Mouse (Mus musculus) neural tube, embryonic 15.5 days (tissue): ENCODE data around the gene Hist1h2bg. TPM values are rescaled to one million over a fixed set of nuclear protein-coding genes. Genes with fewer than 3 reads are reported as not detected.

Source experiments
- ATAC-seq: fragments of 200-750 bp; cut with Nextera tagmentation; 2 replicates; pipeline ENCODE4 v1.8.0; 2017; ENCODE audit warnings: mild to moderate bottlenecking, moderate TSS enrichment, moderate library complexity; ENCODE audit not compliant: low FRiP score
- H3K27ac ChIP-seq: fragments of 300-500 bp; sonication (generic); replicated peaks from 2 replicates; pipeline ENCODE4 v1.5.1; 2015; ENCODE audit warnings: mild to moderate bottlenecking, inconsistent platforms
- H3K27me3 ChIP-seq: fragments of 300-500 bp; sonication (generic); replicated peaks from 2 replicates; pipeline ENCODE4 v1.6.1; 2015; ENCODE audit warnings: inconsistent platforms
- H3K36me3 ChIP-seq: fragments of 300-500 bp; sonication (generic); 2 replicates; pipeline ENCODE4 v1.6.1; 2015; ENCODE audit warnings: inconsistent platforms
- H3K4me1 ChIP-seq: fragments of 300-500 bp; sonication (generic); 2 replicates; pipeline ENCODE4 v1.6.1; 2015; ENCODE audit warnings: inconsistent platforms
- H3K4me2 ChIP-seq: fragments of 300-500 bp; sonication (generic); 2 replicates; pipeline ENCODE4 v1.6.1; 2015; ENCODE audit warnings: inconsistent platforms, mild to moderate bottlenecking, moderate library complexity
- H3K4me3 ChIP-seq: fragments of 300-500 bp; sonication (generic); replicated peaks from 2 replicates; pipeline ENCODE4 v1.5.1; 2015; ENCODE audit warnings: mild to moderate bottlenecking, inconsistent platforms
- H3K9ac ChIP-seq: fragments of 300-500 bp; sonication (generic); replicated peaks from 2 replicates; pipeline ENCODE4 v1.6.1; 2015; ENCODE audit warnings: mild to moderate bottlenecking, inconsistent platforms
- H3K9me3 ChIP-seq: fragments of 300-500 bp; sonication (generic); replicated peaks from 2 replicates; pipeline ENCODE4 v1.6.1; 2016; ENCODE audit warnings: inconsistent platforms
- WGBS: fragments of 180-500 bp; shearing (Covaris S2); methylation state at CpG from one replicate; pipeline ENCODE4 v1.1.7; 2015; ENCODE audit warnings: mixed read lengths; 5-methylcytosine and 5-hydroxymethylcytosine counted together
- polyA plus RNA-seq: library from polyadenylated mRNA; unstranded; fragments of >200 nt; fragmentation: Nextera tagmentation; extraction: Ambion mirVana; gene quantifications from 2 replicates; pipeline ENCODE4 v1.2.1, GENCODE M21; 2015

The Hist1h2bg gene
- polyA plus RNA-seq, 1 experiment from 2014 or later = 2.2 TPM

GRCm38 (mm10) chr13:23592614-23593013, 21.4 kb downstream of the Hist1h2bg start:
- no peaks in the 10 kb centered on the region for H3K4me1 ChIP-seq
- H3K27me3 ChIP-seq = no peaks in the 10 kb centered on the region
- H3K4me3 ChIP-seq = no peak overlapping the region
- no peak for ATAC-seq
- no peak overlapping the region for H3K27ac ChIP-seq
- 92% methylated on average over 7 of the region's 7 CpGs for WGBS
- H3K9ac ChIP-seq = no peak overlapping the region
- no peak overlapping the region for H3K4me2 ChIP-seq
- H3K9me3 ChIP-seq = no peaks in the 10 kb centered on the region
- H3K36me3 ChIP-seq = no peaks in the 10 kb centered on the region

DNA sequence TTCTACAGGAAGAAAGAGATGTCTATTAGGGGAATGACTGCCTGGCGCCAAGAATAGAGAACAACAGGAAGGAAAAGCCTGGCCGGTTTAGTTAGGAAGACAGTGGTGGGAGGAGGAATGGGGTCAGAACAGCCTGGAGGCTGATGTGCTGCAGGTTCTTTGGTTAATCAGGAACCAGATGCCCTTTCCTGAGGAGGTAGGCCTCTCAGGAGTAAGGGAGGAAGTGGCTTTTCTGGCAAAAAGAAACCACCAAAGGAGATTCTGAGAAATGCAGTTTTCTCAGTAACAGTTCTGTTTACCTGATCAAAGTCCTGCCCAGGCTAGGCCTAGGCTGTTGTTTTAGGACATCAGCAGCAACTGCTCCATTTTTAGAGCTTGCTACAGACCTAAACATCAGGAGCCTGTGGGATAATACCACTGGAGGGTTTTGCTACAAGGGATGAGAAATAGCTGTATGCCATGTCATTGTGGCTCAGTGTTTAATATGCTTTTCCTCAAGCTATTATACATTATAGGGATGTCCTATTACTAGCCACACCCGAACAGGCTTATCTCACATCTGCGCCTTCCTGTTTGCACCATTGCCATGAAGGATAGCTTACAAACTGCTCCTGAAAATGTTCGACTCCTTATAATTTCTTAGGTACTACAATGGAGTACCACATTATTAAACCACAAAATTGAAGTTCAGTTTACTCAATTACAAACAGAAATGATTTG, 22.0 kb downstream of the Hist1h2bg start:
- Histone ChIP-seq H3K36me3 (no peaks in the 10 kb centered on the region), H3K27ac (no peak overlapping the region), H3K4me3 (no peak overlapping the region), H3K4me2 (no peak overlapping the region), H3K27me3 (no peaks in the 10 kb centered on the region), H3K9ac (no peak overlapping the region), H3K4me1 (no peaks in the 10 kb centered on the region), H3K9me3 (no peaks in the 10 kb centered on the region)
- no peak for ATAC-seq
- 90% methylated on average over 5 of the region's 5 CpGs for WGBS

GRCm38 (mm10) chr13:23595185-23595584, 24.0 kb downstream of the Hist1h2bg start:
- Histone ChIP-seq H3K36me3 (no peaks in the 10 kb centered on the region), H3K4me1 (no peaks in the 10 kb centered on the region), H3K9me3 (no peaks in the 10 kb centered on the region), H3K9ac (no peak overlapping the region), H3K4me2 (no peak overlapping the region), H3K4me3 (no peak overlapping the region), H3K27ac (no peak overlapping the region), H3K27me3 (no peaks in the 10 kb centered on the region)
- WGBS = 82% methylated on average over 2 of the region's 2 CpGs
- ATAC-seq = no peak

DNA sequence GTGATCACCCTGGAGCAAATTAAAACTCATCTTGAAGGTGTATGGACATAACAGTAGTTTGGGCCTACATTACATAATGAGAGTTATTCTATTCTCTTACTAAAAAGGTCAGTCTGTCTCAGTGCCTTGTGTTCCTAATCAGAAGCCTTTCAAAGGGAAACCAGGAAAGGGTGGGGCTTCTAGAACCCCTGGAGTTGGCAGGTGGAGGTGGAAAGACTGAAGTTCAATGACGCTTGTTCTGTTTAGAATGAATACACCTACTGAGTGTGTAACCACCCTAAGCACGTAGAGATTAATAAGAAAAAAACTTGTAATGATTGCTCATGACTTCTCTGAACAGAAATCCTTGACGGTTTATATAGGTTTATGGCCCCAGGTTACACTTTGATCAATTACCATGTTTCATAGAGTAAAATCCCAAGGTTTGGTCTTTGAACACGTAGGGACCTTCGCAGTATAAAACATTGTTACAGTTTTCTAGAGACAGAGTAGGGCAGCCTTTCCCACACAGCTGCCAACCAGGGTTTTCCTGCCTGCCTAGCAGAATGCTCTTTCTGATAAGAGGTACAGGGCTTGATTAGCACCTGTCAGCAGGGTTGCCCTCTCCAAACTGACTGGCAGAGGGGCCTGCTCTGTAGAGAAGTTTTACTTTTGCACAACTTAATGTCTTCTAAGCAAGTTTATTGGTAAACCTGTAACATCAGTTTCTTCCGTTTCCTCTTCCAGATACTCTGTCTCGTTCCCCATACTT, 24.6 kb downstream of the Hist1h2bg start:
- Histone ChIP-seq H3K27ac (no peak overlapping the region), H3K27me3 (no peaks in the 10 kb centered on the region), H3K4me3 (no peak overlapping the region), H3K36me3 (no peaks in the 10 kb centered on the region), H3K4me2 (no peak overlapping the region), H3K9me3 (no peaks in the 10 kb centered on the region), H3K4me1 (no peaks in the 10 kb centered on the region), H3K9ac (no peak overlapping the region)
- WGBS = 86% methylated on average over 7 of the region's 7 CpGs
- ATAC-seq = no peak

GRCm38 (mm10) chr13:23597957-23598356, 26.8 kb downstream of the Hist1h2bg start:
- 8% methylated on average over 9 of the region's 9 CpGs for WGBS
- ATAC-seq = no peak
- Histone ChIP-seq H3K4me3 (no peak overlapping the region), H3K4me1 (no peaks in the 10 kb centered on the region), H3K4me2 (no peak overlapping the region), H3K9ac (no peak overlapping the region), H3K27me3 (no peaks in the 10 kb centered on the region), H3K9me3 (no peaks in the 10 kb centered on the region), H3K27ac (no peak overlapping the region), H3K36me3 (no peaks in the 10 kb centered on the region)

GRCm38 (mm10) chr13:23603182-23603699, 32.0 kb downstream of the Hist1h2bg start:
- Histone ChIP-seq H3K4me2 (no peak overlapping the region), H3K27me3 (no peaks in the 10 kb centered on the region)
- WGBS = 87% methylated on average over 7 of the region's 7 CpGs

GRCm38 (mm10) chr13:23604452-23604851, 33.3 kb downstream of the Hist1h2bg start:
- Histone ChIP-seq H3K4me1 (no peaks in the 10 kb centered on the region), H3K27me3 (no peaks in the 10 kb centered on the region), H3K27ac (no peak overlapping the region), H3K9ac (no peak overlapping the region), H3K9me3 (no peaks in the 10 kb centered on the region), H3K4me3 (no peak overlapping the region), H3K36me3 (no peaks in the 10 kb centered on the region), H3K4me2 (no peak overlapping the region)
- 78% methylated on average over 3 of the region's 3 CpGs for whole genome bisulfite sequencing
- ATAC-seq = no peak

More at GRCm38 (mm10) chr13:23603182-23603699, 32.0 kb downstream of the Hist1h2bg start:
- Histone ChIP-seq H3K27ac (no peak overlapping the region), H3K9ac (no peak overlapping the region), H3K9me3 (no peaks in the 10 kb centered on the region), H3K4me3 (no peak overlapping the region), H3K4me1 (no peaks in the 10 kb centered on the region), H3K36me3 (no peaks in the 10 kb centered on the region)
- ATAC-seq = no peak

DNA sequence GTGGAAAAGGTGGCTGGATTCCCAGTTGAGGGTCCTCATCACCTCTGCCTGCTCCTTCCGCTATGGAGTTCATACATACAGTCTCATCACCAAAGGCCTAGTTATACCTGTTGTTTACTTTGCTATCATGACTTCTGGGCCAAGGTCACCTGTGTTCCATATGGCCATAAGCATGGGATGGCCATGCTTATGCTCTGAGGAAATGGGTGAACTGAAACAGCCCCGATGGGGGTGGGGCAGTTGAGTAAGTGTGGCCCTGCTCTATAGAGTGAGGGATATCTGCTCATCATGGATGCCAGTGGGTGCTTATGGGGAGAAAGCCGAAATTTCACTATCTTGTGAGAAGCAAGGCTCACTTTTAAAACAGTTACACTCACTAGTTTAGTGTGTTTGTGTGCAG, 33.9 kb downstream of the Hist1h2bg start:
- Histone ChIP-seq H3K4me3 (no peak overlapping the region), H3K9ac (no peak overlapping the region), H3K27ac (no peak overlapping the region), H3K27me3 (no peaks in the 10 kb centered on the region), H3K4me2 (no peak overlapping the region), H3K9me3 (no peaks in the 10 kb centered on the region), H3K4me1 (no peaks in the 10 kb centered on the region), H3K36me3 (no peaks in the 10 kb centered on the region)
- 92% methylated on average over 3 of the region's 3 CpGs for WGBS
- ATAC-seq = no peak

DNA sequence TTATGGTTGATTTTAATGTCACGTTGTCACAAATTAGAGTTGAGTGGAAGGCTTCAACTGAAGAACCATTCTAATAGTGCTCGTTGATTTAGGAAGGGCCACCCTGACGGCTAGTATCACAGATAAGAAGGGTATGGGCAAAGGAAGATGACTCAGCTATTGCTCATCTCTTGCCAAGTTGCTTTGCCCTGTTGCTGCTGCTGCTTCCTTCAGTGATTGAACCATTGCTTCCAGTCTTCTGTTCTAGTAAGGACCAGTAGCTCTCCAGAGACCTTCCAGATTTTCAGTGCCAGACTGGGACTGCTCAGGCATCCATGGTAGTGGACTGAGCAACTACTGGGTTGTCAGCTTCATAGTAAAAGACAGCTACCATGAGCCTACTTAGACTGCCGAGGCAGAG, 38.0 kb downstream of the Hist1h2bg start:
- H3K9ac ChIP-seq = no peak overlapping the region
- no peak overlapping the region for H3K4me3 ChIP-seq
- no peaks in the 10 kb centered on the region for H3K4me1 ChIP-seq
- no peak overlapping the region for H3K27ac ChIP-seq
- H3K27me3 ChIP-seq = no peaks in the 10 kb centered on the region
- no peaks in the 10 kb centered on the region for H3K36me3 ChIP-seq
- H3K9me3 ChIP-seq = no peaks in the 10 kb centered on the region
- ATAC-seq = no peak
- 90% methylated on average over 4 of the region's 4 CpGs for WGBS
- no peak overlapping the region for H3K4me2 ChIP-seq

- no peaks in the 10 kb centered on the region for H3K4me1 ChIP-seq
- no peaks in the 10 kb centered on the region for H3K36me3 ChIP-seq
- no peak overlapping the region for H3K4me2 ChIP-seq
- ATAC-seq = no peak
- no peaks in the 10 kb centered on the region for H3K9me3 ChIP-seq
- H3K27me3 ChIP-seq = no peaks in the 10 kb centered on the region
- H3K27ac ChIP-seq = no peak overlapping the region
- no peak overlapping the region for H3K4me3 ChIP-seq
- no peak overlapping the region for H3K9ac ChIP-seq
Measured at GRCm38 (mm10) chr13:23609844-23610243, 38.6 kb downstream of the Hist1h2bg start.

DNA sequence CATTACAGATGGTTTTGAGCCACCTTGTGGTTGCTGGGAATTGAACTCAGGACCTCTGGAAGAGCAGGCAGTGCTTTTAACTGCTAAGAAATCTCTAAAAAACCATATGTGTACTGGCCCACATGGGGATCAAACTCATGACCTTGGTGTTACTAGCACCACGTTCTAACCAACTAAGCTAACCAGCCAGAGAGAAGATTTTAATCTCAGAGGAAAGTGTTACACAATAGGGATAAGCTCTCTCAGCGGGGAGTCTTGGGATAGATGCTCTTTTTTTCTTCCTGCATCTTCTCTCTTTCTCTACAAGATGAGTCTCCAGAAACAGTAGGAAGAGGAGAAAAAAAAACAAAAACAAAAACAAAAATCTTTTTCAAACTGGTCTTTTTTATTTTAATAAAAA, 39.2 kb downstream of the Hist1h2bg start:
- H3K4me3 ChIP-seq = no peak overlapping the region
- H3K36me3 ChIP-seq = no peaks in the 10 kb centered on the region
- H3K9ac ChIP-seq = no peak overlapping the region
- H3K4me2 ChIP-seq = no peak overlapping the region
- H3K9me3 ChIP-seq = no peaks in the 10 kb centered on the region
- WGBS = 90% methylated on average over 2 of the region's 2 CpGs
- H3K27ac ChIP-seq = no peak overlapping the region
- no peak for ATAC-seq
- no peaks in the 10 kb centered on the region for H3K4me1 ChIP-seq
- H3K27me3 ChIP-seq = no peaks in the 10 kb centered on the region

- Histone ChIP-seq H3K4me3 (no peak overlapping the region), H3K4me2 (no peak overlapping the region), H3K36me3 (no peaks in the 10 kb centered on the region), H3K4me1 (no peaks in the 10 kb centered on the region), H3K9ac (no peak overlapping the region), H3K27ac (no peak overlapping the region), H3K9me3 (no peaks in the 10 kb centered on the region), H3K27me3 (no peaks in the 10 kb centered on the region)
- no peak for ATAC-seq
- 91% methylated on average over 3 of the region's 3 CpGs for WGBS
Measured at GRCm38 (mm10) chr13:23611638-23612037, 40.4 kb downstream of the Hist1h2bg start.
